Mouse (Mus musculus) induced T-regulatory cell, adult 2 months (primary cell): Measurements from ENCODE around the gene Insr.
A peak's percentile ranks its signal among the peaks of the same experiment; 100 is the strongest.
"Not testable (repeated sequence)": the region's sequence is repeated elsewhere in the genome, so short reads cannot be mapped to it uniquely, and the experiment has no call there.

Experiments used
- DNase-seq: peaks from one replicate; pipeline ENCODE4 v3.0.0-alpha.2; 2012; ENCODE audit warnings: low read depth

Insr gene

GRCm38 (mm10) chr8:3230118-3231060 is 49.0 kb downstream of the Insr start:
- no peak for DNase-seq

- DNase-seq = no peak
These were observed 52.0 kb downstream of the Insr start for GRCm38 (mm10) chr8:3227423-3227822.

GRCm38 (mm10) chr8:3225731-3226130 is 53.7 kb downstream of the Insr start:
- DNase-seq = peak; percentile 12

GRCm38 (mm10) chr8:3225184-3225583 is 54.2 kb downstream of the Insr start:
- no peak for DNase-seq

GRCm38 (mm10) chr8:3222636-3222965 is 56.8 kb downstream of the Insr start:
- DNase-seq = no peak

- DNase-seq = no peak
These were observed 57.3 kb downstream of the Insr start for GRCm38 (mm10) chr8:3221960-3222635.

GRCm38 (mm10) chr8:3221047-3221959 is 58.1 kb downstream of the Insr start:
- DNase-seq = peak; percentile 87

- DNase-seq = no peak
These were observed 58.9 kb downstream of the Insr start for GRCm38 (mm10) chr8:3220502-3220901.

- no peak for DNase-seq
These were observed 59.5 kb downstream of the Insr start for GRCm38 (mm10) chr8:3219921-3220411.

- DNase-seq = no peak
These were observed 60.2 kb downstream of the Insr start for GRCm38 (mm10) chr8:3219266-3219665.

- no peak for DNase-seq
These were observed 62.8 kb downstream of the Insr start for GRCm38 (mm10) chr8:3216541-3217092.

- no peak for DNase-seq
These were observed 63.9 kb downstream of the Insr start for GRCm38 (mm10) chr8:3215561-3215960.

- DNase-seq = no peak
These were observed 64.8 kb downstream of the Insr start for GRCm38 (mm10) chr8:3214601-3215000.

- DNase-seq = no peak
These were observed 68.0 kb downstream of the Insr start for GRCm38 (mm10) chr8:3211456-3211855.

- DNase-seq = no peak
These were observed 69.5 kb downstream of the Insr start for GRCm38 (mm10) chr8:3209960-3210359.

GRCm38 (mm10) chr8:3209268-3209667 is 70.1 kb downstream of the Insr start:
- DNase-seq = no peak

- no peak for DNase-seq
These were observed 70.7 kb downstream of the Insr start for GRCm38 (mm10) chr8:3208729-3209128.

- DNase-seq = peak; percentile 8
These were observed 74.5 kb downstream of the Insr start for GRCm38 (mm10) chr8:3204758-3205443.

GRCm38 (mm10) chr8:3202792-3203191 is 76.6 kb downstream of the Insr start:
- DNase-seq = no peak

- DNase-seq = not testable (repeated sequence)
These were observed 85.1 kb downstream of the Insr start for GRCm38 (mm10) chr8:3194297-3194696.

- no peak for DNase-seq
These were observed 88.4 kb downstream of the Insr start for GRCm38 (mm10) chr8:3191006-3191405.
